Mouse (Mus musculus): ENCODE data around the gene Ank3.

Ank3 gene

GRCm38 (mm10) chr10:69785235-69785634 is 386.7 kb downstream of the Ank3 start:
- no peaks in the 10 kb centered on the region for H3K27me3 ChIP-seq (ENCODE audit: control insufficient read depth, insufficient read depth, low read length, poor library complexity, severe bottlenecking)
- no peaks in the 10 kb centered on the region for H3K36me3 ChIP-seq (ENCODE audit: control insufficient read depth, insufficient read depth, low read length, poor library complexity, severe bottlenecking)
- DNase-seq (ENCODE audit: low read depth, low spot score) = no peak

DNA sequence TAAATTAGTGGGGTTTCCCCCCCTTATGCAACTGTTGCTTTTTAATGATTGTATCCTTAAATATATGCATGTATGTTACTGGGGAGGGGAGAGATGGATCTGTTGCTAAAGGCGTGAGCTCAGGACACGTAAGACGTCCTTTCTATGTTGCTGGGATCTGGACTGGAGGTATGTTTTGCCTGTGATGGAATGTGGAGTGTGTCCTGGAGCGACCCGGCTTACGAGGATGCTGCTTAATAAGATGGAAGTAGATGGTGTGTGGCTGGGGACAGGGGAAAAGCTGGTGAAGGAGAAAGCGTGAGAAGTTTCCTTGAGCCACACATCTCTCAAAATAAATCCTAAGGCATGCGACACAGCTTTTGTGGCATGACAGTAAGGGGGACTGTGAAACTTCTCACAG is 387.1 kb downstream of the Ank3 start:
- Histone ChIP-seq H3K27me3 (ENCODE audit: control insufficient read depth, insufficient read depth, low read length, poor library complexity, severe bottlenecking) (no peaks in the 10 kb centered on the region), H3K36me3 (ENCODE audit: control insufficient read depth, insufficient read depth, low read length, poor library complexity, severe bottlenecking) (no peaks in the 10 kb centered on the region)
- DNase-seq (ENCODE audit: low read depth, low spot score) = no peak

GRCm38 (mm10) chr10:69786220-69786993 is 387.8 kb downstream of the Ank3 start:
- no peaks in the 10 kb centered on the region for H3K27me3 ChIP-seq (ENCODE audit: control insufficient read depth, insufficient read depth, low read length, poor library complexity, severe bottlenecking)
- H3K36me3 ChIP-seq (ENCODE audit: control insufficient read depth, insufficient read depth, low read length, poor library complexity, severe bottlenecking) = no peaks in the 10 kb centered on the region
- no peak for DNase-seq (ENCODE audit: low read depth, low spot score)

DNA sequence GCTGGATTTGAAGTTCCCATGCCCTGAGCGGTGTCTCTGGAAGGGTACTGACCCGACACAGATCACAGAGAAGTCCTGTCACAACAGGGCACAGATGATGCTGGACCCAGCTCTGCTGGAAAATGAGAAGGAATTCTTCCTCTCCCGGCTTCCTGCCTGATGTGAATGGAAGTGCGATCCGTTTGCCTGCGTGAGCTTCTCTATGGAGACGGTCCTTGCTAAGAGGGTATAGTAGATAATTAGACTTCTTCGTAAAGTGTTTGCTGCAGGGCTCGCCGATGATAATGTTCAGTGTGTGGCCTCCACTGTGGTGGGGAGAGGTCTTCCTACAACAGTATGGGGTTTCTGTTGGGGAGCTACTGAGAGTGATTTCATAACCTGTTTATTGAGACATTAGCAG is 388.8 kb downstream of the Ank3 start:
- no peak for DNase-seq (ENCODE audit: low read depth, low spot score)
- H3K36me3 ChIP-seq (ENCODE audit: control insufficient read depth, insufficient read depth, low read length, poor library complexity, severe bottlenecking) = no peaks in the 10 kb centered on the region
- no peaks in the 10 kb centered on the region for H3K27me3 ChIP-seq (ENCODE audit: control insufficient read depth, insufficient read depth, low read length, poor library complexity, severe bottlenecking)

GRCm38 (mm10) chr10:69790606-69791005 is 392.0 kb downstream of the Ank3 start:
- no peaks in the 10 kb centered on the region for H3K36me3 ChIP-seq (ENCODE audit: control insufficient read depth, insufficient read depth, low read length, poor library complexity, severe bottlenecking)
- no peaks in the 10 kb centered on the region for H3K27me3 ChIP-seq (ENCODE audit: control insufficient read depth, insufficient read depth, low read length, poor library complexity, severe bottlenecking)
- no peak for DNase-seq (ENCODE audit: low read depth, low spot score)

GRCm38 (mm10) chr10:69791951-69792350 is 393.4 kb downstream of the Ank3 start:
- no peak for DNase-seq (ENCODE audit: low read depth, low spot score)
- Histone ChIP-seq H3K36me3 (ENCODE audit: control insufficient read depth, insufficient read depth, low read length, poor library complexity, severe bottlenecking) (no peaks in the 10 kb centered on the region), H3K27me3 (ENCODE audit: control insufficient read depth, insufficient read depth, low read length, poor library complexity, severe bottlenecking) (no peaks in the 10 kb centered on the region)

DNA sequence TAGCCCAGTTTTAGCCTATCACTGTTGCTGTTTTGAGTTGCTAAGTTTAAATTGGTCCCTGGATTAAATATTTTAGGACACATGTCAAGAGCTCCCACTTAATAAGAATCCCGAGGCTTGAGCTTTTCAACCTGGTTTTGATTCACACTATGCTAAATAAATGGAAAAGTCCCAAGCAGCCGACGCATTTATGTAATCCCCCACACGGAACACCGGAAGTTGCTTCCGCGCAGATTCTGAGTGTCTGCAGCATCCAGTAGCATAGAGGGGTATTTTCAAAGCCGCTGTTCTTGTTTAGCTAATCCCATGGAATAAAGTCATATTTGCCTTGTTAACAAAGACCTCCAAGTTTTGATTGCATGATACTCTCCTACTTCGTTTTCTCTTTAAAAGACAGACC is 393.8 kb downstream of the Ank3 start:
- Histone ChIP-seq H3K27me3 (ENCODE audit: control insufficient read depth, insufficient read depth, low read length, poor library complexity, severe bottlenecking) (no peaks in the 10 kb centered on the region), H3K36me3 (ENCODE audit: control insufficient read depth, insufficient read depth, low read length, poor library complexity, severe bottlenecking) (no peaks in the 10 kb centered on the region)
- DNase-seq (ENCODE audit: low read depth, low spot score) = no peak

DNA sequence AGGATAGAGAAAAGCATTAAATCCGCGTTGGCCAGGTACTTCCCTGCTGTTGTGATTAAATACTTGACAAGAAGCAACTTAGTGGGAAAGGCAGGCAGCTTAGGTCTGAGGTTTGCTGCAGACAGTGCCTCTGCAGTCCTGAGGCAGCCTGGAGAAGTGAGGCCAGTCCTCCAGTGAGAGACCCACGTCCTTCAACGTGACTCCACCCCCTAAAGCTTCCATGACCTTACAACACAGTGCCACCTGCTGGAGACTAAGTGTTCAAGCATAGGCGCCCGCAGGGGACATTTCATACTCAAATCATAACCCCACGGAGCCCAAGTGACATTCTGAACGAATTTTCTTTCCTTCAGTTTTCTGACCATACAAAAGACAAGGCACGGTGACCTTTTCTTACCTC is 394.5 kb downstream of the Ank3 start:
- no peaks in the 10 kb centered on the region for H3K36me3 ChIP-seq (ENCODE audit: control insufficient read depth, insufficient read depth, low read length, poor library complexity, severe bottlenecking)
- no peak for DNase-seq (ENCODE audit: low read depth, low spot score)

GRCm38 (mm10) chr10:69795656-69796055 is 397.1 kb downstream of the Ank3 start:
- Histone ChIP-seq H3K27me3 (ENCODE audit: control insufficient read depth, insufficient read depth, low read length, poor library complexity, severe bottlenecking) (no peaks in the 10 kb centered on the region), H3K36me3 (ENCODE audit: control insufficient read depth, insufficient read depth, low read length, poor library complexity, severe bottlenecking) (no peaks in the 10 kb centered on the region)
- no peak for DNase-seq (ENCODE audit: low read depth, low spot score)

More for the DNA sequence above, 394.5 kb downstream of the Ank3 start:
- no peaks in the 10 kb centered on the region for H3K27me3 ChIP-seq (ENCODE audit: control insufficient read depth, insufficient read depth, low read length, poor library complexity, severe bottlenecking)

DNA sequence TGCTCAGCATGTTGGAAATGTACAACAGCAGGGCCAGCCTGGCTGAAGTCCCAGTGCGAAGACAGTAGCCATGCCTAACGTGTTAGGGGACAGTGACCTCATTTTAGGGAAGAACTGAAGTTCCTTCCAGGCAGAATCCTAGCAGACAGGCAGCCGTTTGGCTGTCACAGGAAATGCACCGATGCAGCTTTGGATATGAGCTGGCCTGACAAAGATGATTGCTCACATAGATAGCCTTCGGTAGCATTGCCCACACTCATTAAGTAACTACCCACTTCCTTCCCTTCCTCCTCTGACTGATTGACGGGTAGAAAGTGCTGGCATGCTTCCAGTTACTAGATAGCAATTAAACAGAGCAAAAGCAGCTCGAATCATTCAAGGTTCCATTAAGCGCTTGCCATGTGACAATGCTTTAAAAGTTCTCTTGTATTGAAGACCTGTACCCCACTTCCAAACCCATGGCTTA is 397.9 kb downstream of the Ank3 start:
- Histone ChIP-seq H3K27me3 (ENCODE audit: control insufficient read depth, insufficient read depth, low read length, poor library complexity, severe bottlenecking) (no peaks in the 10 kb centered on the region), H3K36me3 (ENCODE audit: control insufficient read depth, insufficient read depth, low read length, poor library complexity, severe bottlenecking) (no peaks in the 10 kb centered on the region)
- no peak for DNase-seq (ENCODE audit: low read depth, low spot score)

DNA sequence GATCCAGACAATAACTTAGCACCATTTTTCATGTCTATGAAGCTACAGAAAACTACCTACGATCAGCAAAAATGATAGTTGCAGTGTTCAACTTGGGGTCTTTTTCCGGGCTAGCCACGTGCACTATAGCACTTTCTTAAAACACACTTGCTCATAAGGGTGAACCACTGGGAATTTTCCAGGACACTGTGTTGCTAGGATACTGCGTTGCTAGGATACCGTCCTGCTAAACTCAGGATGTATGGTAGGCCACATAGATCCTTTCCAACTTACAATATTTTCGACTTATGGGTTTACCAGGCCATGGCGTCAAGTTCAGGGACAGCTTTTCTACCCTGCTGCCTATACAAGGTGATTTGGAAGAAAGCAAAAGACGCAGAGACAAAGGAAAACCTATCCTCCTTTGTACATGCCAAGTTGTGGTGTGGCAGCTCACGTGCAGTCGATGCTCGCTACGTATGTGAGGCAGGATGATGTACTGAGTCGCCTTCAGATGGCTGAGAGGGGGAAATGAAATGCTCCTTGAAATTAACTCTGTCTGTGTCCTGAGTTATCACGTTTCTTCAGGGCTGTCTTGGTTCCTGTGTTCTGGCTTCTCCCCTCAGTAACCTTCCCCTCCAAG is 404.7 kb downstream of the Ank3 start:
- no peaks in the 10 kb centered on the region for H3K36me3 ChIP-seq (ENCODE audit: control insufficient read depth, insufficient read depth, low read length, poor library complexity, severe bottlenecking)
- H3K27me3 ChIP-seq (ENCODE audit: control insufficient read depth, insufficient read depth, low read length, poor library complexity, severe bottlenecking) = no peaks in the 10 kb centered on the region
- DNase-seq (ENCODE audit: low read depth, low spot score) = no peak

- Histone ChIP-seq H3K36me3 (ENCODE audit: control insufficient read depth, insufficient read depth, low read length, poor library complexity, severe bottlenecking) (no peaks in the 10 kb centered on the region), H3K27me3 (ENCODE audit: control insufficient read depth, insufficient read depth, low read length, poor library complexity, severe bottlenecking) (no peaks in the 10 kb centered on the region)
- DNase-seq (ENCODE audit: low read depth, low spot score) = no peak
These were observed 406.0 kb downstream of the Ank3 start for GRCm38 (mm10) chr10:69804613-69805012.

DNA sequence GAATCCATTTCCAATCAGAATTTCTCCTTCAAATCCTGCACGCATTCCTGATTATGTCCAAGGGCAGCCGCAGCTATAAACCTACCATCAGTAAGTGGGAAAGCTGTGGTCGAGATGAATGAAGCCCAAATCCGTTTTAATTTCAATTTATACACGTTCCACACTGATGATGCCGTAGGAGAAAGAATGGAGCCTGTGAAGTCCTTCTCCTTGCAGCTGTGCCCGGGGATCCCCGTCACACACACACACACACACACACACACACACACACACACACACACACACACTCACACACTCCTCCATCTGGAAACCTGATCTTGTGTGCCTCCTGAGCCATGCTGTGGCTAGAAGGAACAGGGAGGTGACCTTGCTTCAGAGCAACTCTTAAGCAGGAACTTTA is 412.2 kb downstream of the Ank3 start:
- Histone ChIP-seq H3K27me3 (ENCODE audit: control insufficient read depth, insufficient read depth, low read length, poor library complexity, severe bottlenecking) (no peaks in the 10 kb centered on the region), H3K36me3 (ENCODE audit: control insufficient read depth, insufficient read depth, low read length, poor library complexity, severe bottlenecking) (no peaks in the 10 kb centered on the region)
- DNase-seq (ENCODE audit: low read depth, low spot score) = no peak

- no peak for DNase-seq (ENCODE audit: low read depth, low spot score)
- Histone ChIP-seq H3K36me3 (ENCODE audit: control insufficient read depth, insufficient read depth, low read length, poor library complexity, severe bottlenecking) (no peaks in the 10 kb centered on the region), H3K27me3 (ENCODE audit: control insufficient read depth, insufficient read depth, low read length, poor library complexity, severe bottlenecking) (no peaks in the 10 kb centered on the region)
These were observed 415.4 kb downstream of the Ank3 start for GRCm38 (mm10) chr10:69813823-69814522.

DNA sequence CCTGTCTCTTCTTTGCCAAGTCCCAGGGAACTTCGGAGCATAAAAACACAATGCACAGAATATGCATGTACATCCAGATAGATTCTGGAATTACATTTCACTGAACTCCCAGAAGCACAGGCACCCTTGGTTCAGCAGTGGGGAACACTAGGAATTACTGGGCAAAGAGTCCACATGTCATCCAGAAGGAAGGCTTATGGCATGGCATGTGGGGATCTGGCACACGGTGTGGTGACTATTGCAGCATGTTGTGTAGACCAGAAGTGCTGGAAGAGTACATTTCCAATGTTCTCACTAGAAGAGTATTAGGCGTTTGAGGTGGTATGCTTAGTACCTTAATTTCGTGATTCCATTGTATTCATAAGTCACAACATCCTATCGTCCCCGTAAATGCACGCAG is 422.7 kb downstream of the Ank3 start:
- DNase-seq (ENCODE audit: low read depth, low spot score) = no peak
- H3K36me3 ChIP-seq (ENCODE audit: control insufficient read depth, insufficient read depth, low read length, poor library complexity, severe bottlenecking) = no peaks in the 10 kb centered on the region
- no peaks in the 10 kb centered on the region for H3K27me3 ChIP-seq (ENCODE audit: control insufficient read depth, insufficient read depth, low read length, poor library complexity, severe bottlenecking)

Measured in splenic B cell, adult 2 months (primary cell).